Mouse (Mus musculus) C2C12 (cell line): ENCODE results near the gene Zfp341. TPM values are rescaled to one million over a fixed set of nuclear protein-coding genes. Genes with fewer than 3 reads are reported as not detected.

Source experiments
- H3K27me3 ChIP-seq: one replicate; pipeline ENCODE4 v1.6.1; 2011; ENCODE audit not compliant: control insufficient read depth, insufficient read depth, insufficient read length
- H3K36me3 ChIP-seq: one replicate; pipeline ENCODE4 v1.6.1; 2011; ENCODE audit not compliant: control insufficient read depth, insufficient read depth
- H3K4me3 ChIP-seq: one replicate; pipeline ENCODE4 v1.5.1; 2011; ENCODE audit warnings: mild to moderate bottlenecking, control low read depth; ENCODE audit not compliant: poor library complexity, insufficient read depth, severe bottlenecking
- H3K79me2 ChIP-seq: one replicate; pipeline ENCODE4 v1.6.1; 2011; ENCODE audit not compliant: control insufficient read depth, insufficient read depth
- H3K79me3 ChIP-seq: one replicate; pipeline ENCODE4 v1.6.1; 2011; ENCODE audit warnings: low read depth, control low read depth
- H3ac ChIP-seq: one replicate; pipeline ENCODE3; 2011; ENCODE audit warnings: low read depth; ENCODE audit not compliant: control insufficient read depth, insufficient read length
- CEBPB ChIP-seq: IDR thresholded peaks from one replicate; pipeline ENCODE4 v1.6.1; 2011; ENCODE audit warnings: low read depth, mild to moderate bottlenecking, control low read depth, moderate library complexity
- CTCF ChIP-seq: IDR thresholded peaks from one replicate; pipeline ENCODE4 v1.5.1; 2011; ENCODE audit not compliant: control insufficient read depth, insufficient read depth, insufficient read length
- FOSL1 ChIP-seq: IDR thresholded peaks from one replicate; pipeline ENCODE4 v1.8.0; 2011; ENCODE audit warnings: mild to moderate bottlenecking, low read length; ENCODE audit not compliant: poor library complexity, insufficient read depth, severe bottlenecking
- MAX ChIP-seq: IDR thresholded peaks from one replicate; pipeline ENCODE4 v1.6.1; 2011; ENCODE audit warnings: mild to moderate bottlenecking, control low read depth
- MYOD1 ChIP-seq: IDR thresholded peaks from one replicate; pipeline ENCODE4 v1.6.1; 2011; ENCODE audit warnings: low read depth; ENCODE audit not compliant: control insufficient read depth, insufficient read length
- MYOG ChIP-seq: IDR thresholded peaks from one replicate; pipeline ENCODE4 v1.6.1; 2011; ENCODE audit not compliant: control insufficient read depth, insufficient read length; ENCODE audit errors: extremely low read depth
- USF1 ChIP-seq: IDR thresholded peaks from one replicate; pipeline ENCODE4 v1.6.1; 2011; ENCODE audit warnings: low read depth, mild to moderate bottlenecking, control low read depth, moderate library complexity
- polyA plus RNA-seq: library from polyadenylated mRNA; unstranded; fragments of >200 nt; fragmentation: generic; extraction: Trizol; gene quantifications from one replicate; pipeline ENCODE4 v1.2.1, GENCODE M21; 2012; ENCODE audit warnings: missing spikeins

Gene Zfp341
- polyA plus RNA-seq, 1 experiment, result 2.6 TPM

- H3K79me2 ChIP-seq, result peaks cover 73% of the 10 kb centered on the region
- no peak overlapping the region for H3ac ChIP-seq
- peaks cover 38% of the 10 kb centered on the region for H3K79me3 ChIP-seq
- no peak overlapping the region for H3K4me3 ChIP-seq
- H3K27me3 ChIP-seq, result no peaks in the 10 kb centered on the region
- TF ChIP-seq USF1 (no peak), MAX (no peak), CEBPB (no peak), CTCF (no peak), MYOD1 (no peak), MYOG (no peak), FOSL1 (no peak)
- H3K36me3 ChIP-seq, result peaks cover 28% of the 10 kb centered on the region
Measured at GRCm38 (mm10) chr2:154686819-154687218, 73.7 kb downstream of the Zfp341 start.

DNA sequence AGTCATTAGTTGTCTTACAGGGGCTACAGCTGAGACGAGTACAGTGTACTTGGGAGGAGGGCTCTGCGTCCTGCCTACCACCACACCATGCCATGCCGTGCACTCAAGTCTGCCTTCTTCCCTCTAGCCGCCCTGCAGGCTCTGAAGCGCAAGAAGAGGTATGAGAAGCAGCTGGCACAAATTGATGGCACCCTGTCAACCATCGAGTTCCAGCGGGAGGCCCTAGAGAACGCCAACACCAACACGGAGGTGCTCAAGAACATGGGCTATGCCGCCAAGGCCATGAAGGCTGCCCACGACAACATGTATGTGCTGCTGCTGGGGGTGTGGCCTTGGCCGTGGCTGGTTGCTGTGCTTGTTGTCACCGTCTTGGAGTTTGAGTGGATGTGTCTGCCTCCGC is 76.3 kb downstream of the Zfp341 start:
- Histone ChIP-seq H3K79me2 (peaks cover 47% of the 10 kb centered on the region), H3ac (no peak overlapping the region), H3K27me3 (no peaks in the 10 kb centered on the region), H3K36me3 (peaks cover 40% of the 10 kb centered on the region), H3K79me3 (peaks cover 27% of the 10 kb centered on the region), H3K4me3 (no peak overlapping the region)
- TF ChIP-seq MYOG (no peak), CEBPB (no peak)

DNA sequence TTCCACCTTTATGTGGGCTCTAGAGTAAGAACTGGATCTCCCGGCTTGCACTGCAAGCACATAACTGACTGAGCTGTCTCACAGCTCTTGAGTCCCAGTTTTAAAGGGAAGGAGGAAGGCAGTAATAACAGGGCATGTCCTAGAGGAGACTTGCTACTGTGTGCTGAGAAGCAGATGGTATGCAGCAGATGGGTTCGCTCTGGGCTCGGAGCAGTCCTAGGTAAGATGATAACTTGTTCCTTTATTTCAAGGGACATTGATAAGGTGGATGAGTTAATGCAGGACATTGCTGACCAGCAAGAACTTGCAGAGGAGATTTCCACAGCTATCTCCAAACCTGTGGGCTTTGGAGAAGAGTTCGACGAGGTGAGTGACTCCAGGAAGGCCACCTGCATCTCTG is 77.9 kb downstream of the Zfp341 start:
- Histone ChIP-seq H3K79me3 (peaks cover 17% of the 10 kb centered on the region), H3K36me3 (peaks cover 44% of the 10 kb centered on the region), H3K27me3 (no peaks in the 10 kb centered on the region), H3ac (no peak overlapping the region), H3K79me2 (peaks cover 33% of the 10 kb centered on the region), H3K4me3 (no peak overlapping the region)
- TF ChIP-seq USF1 (no peak), MYOG (no peak), MYOD1 (no peak), FOSL1 (no peak), MAX (no peak), CTCF (no peak), CEBPB (no peak)

GRCm38 (mm10) chr2:154693186-154693940 is 80.3 kb downstream of the Zfp341 start:
- Histone ChIP-seq H3K27me3 (no peaks in the 10 kb centered on the region), H3K79me3 (peaks cover 5% of the 10 kb centered on the region), H3K36me3 (peaks cover 41% of the 10 kb centered on the region), H3K79me2 (peaks cover 9% of the 10 kb centered on the region), H3ac (no peak overlapping the region), H3K4me3 (no peak overlapping the region)
- TF ChIP-seq MAX (no peak), CEBPB (no peak), FOSL1 (no peak), MYOD1 (no peak), CTCF (no peak)

GRCm38 (mm10) chr2:154693941-154694256 is 80.8 kb downstream of the Zfp341 start:
- Histone ChIP-seq H3K79me2 (peaks cover 3% of the 10 kb centered on the region), H3K4me3 (no peak overlapping the region), H3K27me3 (no peaks in the 10 kb centered on the region), H3ac (no peak overlapping the region), H3K79me3 (peaks cover 4% of the 10 kb centered on the region), H3K36me3 (peaks cover 40% of the 10 kb centered on the region)
- TF ChIP-seq USF1 (no peak), MAX (no peak), CEBPB (no peak), MYOD1 (no peak), CTCF (no peak), FOSL1 (no peak), MYOG (no peak)

- Histone ChIP-seq H3K79me3 (no peaks in the 10 kb centered on the region), H3K36me3 (peaks cover 33% of the 10 kb centered on the region), H3ac (no peak overlapping the region), H3K27me3 (no peaks in the 10 kb centered on the region), H3K79me2 (no peaks in the 10 kb centered on the region), H3K4me3 (no peak overlapping the region)
- TF ChIP-seq MAX (no peak), FOSL1 (no peak), CEBPB (no peak)
Measured at GRCm38 (mm10) chr2:154695690-154696089, 82.6 kb downstream of the Zfp341 start.

Other genes starting within 250 kb of the Zfp341 start
- 9.8 TPM for gene Cdk5rap1, start 240.3 kb upstream of the Zfp341 start, polyA plus RNA-seq
- gene Snta1, start 205.2 kb upstream of the Zfp341 start, polyA plus RNA-seq, result 28.5 TPM
- 8.5 TPM for gene Cbfa2t2, start 176.8 kb upstream of the Zfp341 start, polyA plus RNA-seq
- gene 1700003F12Rik, start 66.2 kb upstream of the Zfp341 start, polyA plus RNA-seq, result 6.8 TPM
- 0.33 TPM for gene Actl10, start 61.5 kb upstream of the Zfp341 start, polyA plus RNA-seq
- 0.46 TPM for gene Necab3, start 54.4 kb upstream of the Zfp341 start, polyA plus RNA-seq
- gene E2f1, start 43.4 kb upstream of the Zfp341 start, polyA plus RNA-seq, result 33.3 TPM
- 6.4 TPM for gene Pxmp4, start 9.6 kb upstream of the Zfp341 start, polyA plus RNA-seq
- 0.08 TPM for gene 4930519P11Rik, start 140 bp downstream of the Zfp341 start, polyA plus RNA-seq
- gene Chmp4b, start 38.4 kb downstream of the Zfp341 start, polyA plus RNA-seq, result 123 TPM
- gene Gm14214, start 156.7 kb downstream of the Zfp341 start, polyA plus RNA-seq, result not detected
- 358 TPM for gene Raly, start 177.8 kb downstream of the Zfp341 start, polyA plus RNA-seq
- not detected for gene a, start 178.1 kb downstream of the Zfp341 start, polyA plus RNA-seq